Mouse (Mus musculus): ENCODE results near the gene Dad1.

GRCm38 (mm10) chr14:54227911-54228451, 25.9 kb downstream of the Dad1 start:
- TF ChIP-seq MAZ (IDR thresholded peaks at IDR 0.05; ENCODE audit: low read depth, low read length) (0 out of 2 replicates have a peak, but pooled peaks have one; percentile 18), CTCF (IDR thresholded peaks at IDR 0.05 in 2 of 3, conservative IDR thresholded peaks at IDR 0.05 in 1 of 3; ENCODE audit: control insufficient read depth in 1 of 3, insufficient read depth in 1 of 3, low read depth in 2 of 3, low read length in 3 of 3, poor library complexity in 1 of 3, severe bottlenecking in 1 of 3) (peak; percentile 60 to 86 (median 83)), MAFK (IDR thresholded peaks at IDR 0.05; ENCODE audit: borderline replicate concordance, low read depth, low read length) (no peak), MYC (IDR thresholded peaks at IDR 0.05; ENCODE audit: low read depth, low read length) (no peak; the same call in 1 of the 2 replicates)
